Mouse (Mus musculus): ENCODE measurements around the gene Klhl24.
"Not testable (repeated sequence)": the region's sequence is repeated elsewhere in the genome, so short reads cannot be mapped to it uniquely, and the experiment has no call there.

- not testable (repeated sequence) for TF ChIP-seq CTCF (IDR thresholded peaks at IDR 0.05; ENCODE audit: borderline replicate concordance, control insufficient read depth, extremely low read depth, insufficient read depth, low read length, poor library complexity); POLR2A (IDR thresholded peaks at IDR 0.05; ENCODE audit: control insufficient read depth, extremely low read depth, insufficient read depth, low read length, poor library complexity)
Observed at GRCm38 (mm10) chr16:20126319-20126883, 29.1 kb downstream of the Klhl24 start.

All from thymus, adult 2 months (tissue).